Mouse (Mus musculus) monocyte, adult 5-6 weeks (primary cell): ENCODE results near the gene Grik5. TPM values are rescaled to one million over a fixed set of nuclear protein-coding genes. Genes with fewer than 3 reads are reported as not detected.

Experiments used
- ATAC-seq: fragments of 153-309, 156-312 bp; replicated peaks from 2 replicates; pipeline ENCODE4 v1.8.0; 2017; ENCODE audit warnings: mild to moderate bottlenecking; ENCODE audit not compliant: low TSS enrichment, insufficient number of reproducible peaks, severe bottlenecking, poor library complexity, low FRiP score
- total RNA-seq: library from RNA; stranded (forward); fragments of 200-1000, 200-491, 200-594 nt; gene quantifications from 3 replicates; pipeline ENCODE4 v1.2.3, GENCODE M21; 2017

Gene Grik5
- total RNA-seq, 1 experiment from 2014 or later: 0.48 TPM

- peak; percentile 34 for ATAC-seq
Observed at GRCm38 (mm10) chr7:24971261-24971971, 100.7 kb downstream of the Grik5 start.

DNA sequence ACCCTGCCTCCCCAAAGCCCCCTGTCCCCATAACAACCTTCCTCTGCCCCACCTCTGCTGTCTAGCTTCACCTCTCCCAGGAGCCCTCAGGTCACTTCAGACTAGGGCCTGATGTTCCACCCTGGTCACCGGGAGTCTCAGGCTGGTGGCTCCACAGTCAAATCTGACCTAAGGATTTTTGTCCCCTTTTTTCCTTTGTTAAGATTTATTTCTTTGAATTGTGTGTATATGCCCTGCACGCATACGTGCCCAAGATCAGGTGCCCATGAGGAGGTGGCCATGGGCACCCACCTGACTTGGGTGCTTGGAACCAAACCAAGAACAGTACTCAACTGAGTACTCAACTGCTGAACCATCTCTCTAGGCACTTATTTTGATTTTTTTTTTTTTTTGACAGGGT is 101.8 kb downstream of the Grik5 start:
- ATAC-seq: no peak

DNA sequence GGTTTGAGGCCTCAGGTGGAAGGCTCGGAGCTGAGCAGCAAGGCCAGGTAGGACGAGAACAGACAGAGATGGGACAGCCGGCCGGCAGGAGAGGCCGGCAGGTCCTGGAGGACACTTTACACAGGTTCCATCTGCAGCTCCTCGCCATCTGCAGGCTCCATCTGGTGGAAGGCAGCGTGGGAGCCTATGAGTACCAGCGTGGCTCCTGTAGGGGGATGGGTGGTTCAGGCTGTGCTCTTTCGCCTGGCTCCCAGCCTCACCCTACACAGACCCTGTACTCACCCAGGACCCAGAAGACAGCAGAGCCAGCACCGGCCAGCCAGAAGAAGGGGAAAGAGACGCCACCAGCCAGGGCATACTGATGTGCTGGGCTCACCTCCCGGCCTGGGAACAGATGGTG is 102.3 kb downstream of the Grik5 start:
- ATAC-seq: no peak

DNA sequence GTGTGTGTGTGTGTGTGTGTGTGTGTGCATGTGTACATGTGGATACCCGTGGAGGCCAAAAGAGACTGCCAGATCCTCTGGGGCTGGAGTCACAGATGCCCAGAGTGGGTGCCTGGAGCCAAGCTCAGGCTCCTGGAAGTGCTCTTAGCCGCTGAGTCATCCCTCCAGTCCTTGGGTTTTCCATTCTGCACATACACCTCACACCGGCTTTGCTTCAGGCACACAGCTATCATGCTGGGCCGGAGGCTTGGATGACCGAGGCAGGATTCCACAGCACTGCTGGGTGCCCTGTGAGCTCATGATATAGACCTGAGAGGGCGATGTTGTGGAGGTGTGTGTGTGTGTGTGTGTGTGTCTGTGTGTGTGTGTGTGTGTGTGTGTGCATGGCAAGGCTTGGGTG is 103.7 kb downstream of the Grik5 start:
- no peak for ATAC-seq

- no peak for ATAC-seq
Observed at GRCm38 (mm10) chr7:24967966-24968365, 104.2 kb downstream of the Grik5 start.

DNA sequence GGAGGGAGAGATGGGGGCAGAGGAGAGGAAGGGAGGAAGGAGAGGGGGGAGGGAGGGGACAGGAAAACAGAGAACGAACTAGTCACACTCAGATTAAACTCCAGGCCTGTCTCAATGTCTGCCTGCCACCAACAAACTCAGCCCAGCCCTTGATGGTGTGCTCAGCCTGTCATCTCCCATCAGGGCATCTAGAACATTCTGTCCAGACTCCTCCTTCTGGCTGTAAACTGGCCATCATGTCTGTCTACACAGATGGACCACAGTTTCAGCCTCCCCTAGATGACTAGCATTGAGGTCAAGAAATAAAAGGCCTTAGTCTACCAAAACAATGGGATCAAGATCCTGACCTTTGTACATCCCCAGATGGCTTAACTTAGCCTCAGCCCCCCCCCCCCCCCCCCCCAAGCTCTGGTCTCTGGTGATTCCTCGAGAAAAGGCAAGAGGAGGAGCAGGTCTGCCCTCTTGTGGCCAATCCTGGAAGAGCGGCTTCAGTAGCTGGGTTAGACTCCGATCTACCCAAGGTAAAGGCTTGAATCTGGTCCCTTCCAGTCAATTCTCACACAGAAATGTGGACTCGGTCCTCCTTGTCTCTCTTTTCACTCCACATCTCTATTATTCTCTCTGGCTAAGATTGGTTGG is 107.1 kb downstream of the Grik5 start:
- peak; percentile 64; the same call in 1 of the 2 replicates for ATAC-seq

DNA sequence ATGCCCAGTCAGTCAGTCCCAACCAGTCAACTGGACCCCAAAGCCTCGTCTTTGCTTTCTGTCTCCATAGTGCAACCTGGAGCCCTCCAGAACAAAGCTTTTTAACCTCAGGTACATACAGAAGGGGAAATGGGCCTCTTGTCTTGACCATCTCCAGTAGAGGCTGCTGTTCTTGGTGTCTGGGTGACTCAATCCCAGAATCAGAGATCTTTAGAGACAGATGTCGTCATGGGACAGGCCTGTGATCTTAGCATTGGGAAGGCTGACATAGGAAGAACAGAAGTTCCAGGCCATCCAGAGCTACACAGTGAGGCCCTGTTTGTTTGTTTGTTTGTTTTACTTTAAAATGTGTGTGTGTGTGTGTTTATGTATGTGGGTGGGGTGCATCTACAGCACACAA is 107.9 kb downstream of the Grik5 start:
- ATAC-seq: no peak

Other genes starting within 250 kb of the Grik5 start
- gene Gm9844, start 210.1 kb downstream of the Grik5 start, total RNA-seq: 16.3 to 23.7 TPM (median 19.1 TPM) in 3 replicates
- gene Lypd4, start 202.4 kb downstream of the Grik5 start, total RNA-seq: not detected in 3 replicates
- not detected in 3 replicates for gene Dmrtc2, start 202.3 kb downstream of the Grik5 start, total RNA-seq
- gene Rps19, start 188.0 kb downstream of the Grik5 start, total RNA-seq: 599 to 964 TPM (median 888 TPM) in 3 replicates
- 26.8 to 46.7 TPM (median 35.0 TPM) in 3 replicates for gene Cd79a, start 175.0 kb downstream of the Grik5 start, total RNA-seq
- gene Arhgef1, start 169.4 kb downstream of the Grik5 start, total RNA-seq: 214 to 370 TPM (median 269 TPM) in 3 replicates
- not detected in 3 replicates for gene Gm4881, start 127.9 kb downstream of the Grik5 start, total RNA-seq
- 82.7 to 149 TPM (median 92.1 TPM) in 3 replicates for gene Rabac1, start 99.6 kb downstream of the Grik5 start, total RNA-seq
- 54.0 to 91.3 TPM (median 63.7 TPM) in 3 replicates for gene Atp1a3, start 66.4 kb downstream of the Grik5 start, total RNA-seq
- 1.5 to 4.7 TPM (median 3.4 TPM) in 3 replicates for gene Zfp574, start 221 bp upstream of the Grik5 start, total RNA-seq
- 35.8 to 70.4 TPM (median 38.0 TPM) in 3 replicates for gene Pou2f2, start 107.4 kb upstream of the Grik5 start, total RNA-seq
- 75.0 to 94.7 TPM (median 76.7 TPM) in 3 replicates for gene Dedd2, start 148.3 kb upstream of the Grik5 start, total RNA-seq
- gene Zfp526, start 149.1 kb upstream of the Grik5 start, total RNA-seq: 2.4 to 9.8 TPM (median 2.6 TPM) in 3 replicates
- 42.8 to 71.0 TPM (median 43.0 TPM) in 3 replicates for gene Gsk3a, start 165.5 kb upstream of the Grik5 start, total RNA-seq
- gene Erf, start 178.4 kb upstream of the Grik5 start, total RNA-seq: 3.7 to 8.1 TPM (median 7.3 TPM) in 3 replicates
- gene Cic, start 195.4 kb upstream of the Grik5 start, total RNA-seq: 55.5 to 68.5 TPM (median 65.9 TPM) in 3 replicates
- gene Pafah1b3, start 225.6 kb upstream of the Grik5 start, total RNA-seq: 8.0 to 20.6 TPM (median 20.3 TPM) in 3 replicates
- not detected in 3 replicates for gene Prr19, start 229.1 kb upstream of the Grik5 start, total RNA-seq
- gene Tmem145, start 233.8 kb upstream of the Grik5 start, total RNA-seq: not detected in 3 replicates
- gene Megf8, start 244.8 kb upstream of the Grik5 start, total RNA-seq: 0.64 to 1.8 TPM (median 0.86 TPM) in 3 replicates